Mouse (Mus musculus): ENCODE measurements around the gene Tcf20. TPM values are rescaled to one million over a fixed set of nuclear protein-coding genes. Genes with fewer than 3 reads are reported as not detected.

Gene Tcf20
- total and polyA plus RNA-seq, 3 experiments = 27.0 to 47.2 (median 29.0) TPM

DNA sequence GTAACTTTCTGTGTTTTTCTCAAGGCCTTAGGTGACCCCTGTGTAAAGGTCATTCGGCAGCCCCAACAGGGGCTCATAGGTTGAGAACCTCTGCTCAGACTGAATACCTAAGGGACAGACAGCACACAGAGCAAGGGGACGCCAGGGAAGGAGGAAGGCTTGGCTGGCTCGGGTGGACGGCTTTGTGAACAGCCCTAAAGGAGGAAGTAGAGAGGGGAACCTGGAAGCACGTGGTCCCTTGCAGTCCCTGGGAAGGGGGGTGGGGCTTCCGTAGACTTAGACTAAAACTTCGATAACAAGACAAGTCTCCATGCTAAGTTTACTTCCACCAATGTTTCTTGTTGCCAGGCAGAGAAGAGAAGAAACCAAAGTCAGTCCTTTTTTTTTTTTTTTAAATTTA, 48.4 kb upstream of the Tcf20 start:
- Histone ChIP-seq H3K9me3 (replicated peaks; ENCODE audit: low read length) (no peaks in the 10 kb centered on the region), H3K79me2 (replicated peaks; ENCODE audit: control insufficient read depth, extremely low read depth, insufficient read depth, poor library complexity, severe bottlenecking) (no peaks in the 10 kb centered on the region), H3K4me3 (replicated peaks in 1 of 3; ENCODE audit: low read depth in 2 of 3, low read length in 2 of 3, poor library complexity in 1 of 3) (no peak overlapping the region), H3K9ac (ENCODE audit: insufficient read depth, low read depth) (0 out of 2 replicates have a peak overlapping the region, but pooled peaks have one; percentile 9), H3K36me3 (replicated peaks in 1 of 2; ENCODE audit: control insufficient read depth in 1 of 2, insufficient read depth in 1 of 2, low read length in 1 of 2) (no peaks in the 10 kb centered on the region), H3K27me3 (replicated peaks) (no peaks in the 10 kb centered on the region), H3K4me1 (ENCODE audit: control insufficient read depth in 1 of 2, insufficient read depth in 2 of 2) (peaks cover 21 to 73% of the 10 kb centered on the region in 2 experiments), H3K4me2 (ENCODE audit: insufficient read depth, low read depth, poor library complexity, severe bottlenecking) (no peak overlapping the region), H3K27ac (ENCODE audit: insufficient read depth, low read depth) (no peak overlapping the region)
- DNase-seq (ENCODE audit: extremely low read depth) = peak; percentile 71
- TF ChIP-seq TCF12 (IDR thresholded peaks at IDR 0.05; ENCODE audit: low read depth, low read length) (no peak), ZC3H11A (IDR thresholded peaks at IDR 0.05; ENCODE audit: low read depth, low read length) (no peak), MXI1 (IDR thresholded peaks at IDR 0.05; ENCODE audit: low read depth, low read length) (no peak; the same call in 1 of the 2 replicates), SMC3 (IDR thresholded peaks at IDR 0.05; ENCODE audit: low read depth, low read length) (no peak; the same call in 1 of the 2 replicates), IRF4 (IDR thresholded peaks at IDR 0.05; ENCODE audit: low read depth, low read length) (no peak), MAFK (IDR thresholded peaks at IDR 0.05; ENCODE audit: insufficient replicate concordance, low read length) (no peak), TBP (conservative IDR thresholded peaks at IDR 0.05; ENCODE audit: low read depth, low read length) (no peak), CHD1 (IDR thresholded peaks at IDR 0.05; ENCODE audit: low read depth, low read length) (no peak), USF2 (conservative IDR thresholded peaks at IDR 0.05; ENCODE audit: low read depth, low read length) (peak; percentile 37; the same call in 1 of the 2 replicates), HCFC1 (IDR thresholded peaks at IDR 0.05; ENCODE audit: low read depth, low read length) (no peak), MAZ (IDR thresholded peaks at IDR 0.05; ENCODE audit: low read depth, low read length) (no peak), CHD2 (IDR thresholded peaks at IDR 0.05; ENCODE audit: low read length) (no peak), MAX (IDR thresholded peaks at IDR 0.05; ENCODE audit: low read length) (peak; percentile 97), EP300 (IDR thresholded peaks at IDR 0.05; ENCODE audit: low read length) (no peak), POLR2A (IDR thresholded peaks at IDR 0.05; ENCODE audit: low read depth, low read length) (peak; percentile 41; the same call in 1 of the 2 replicates), NRF1 (IDR thresholded peaks at IDR 0.05; ENCODE audit: low read depth, low read length) (no peak), ZKSCAN1 (IDR thresholded peaks at IDR 0.05; ENCODE audit: borderline replicate concordance, low read depth, low read length) (no peak), KAT2A (IDR thresholded peaks at IDR 0.05; ENCODE audit: insufficient replicate concordance, low read length) (no peak), E2F4 (IDR thresholded peaks at IDR 0.05; ENCODE audit: insufficient replicate concordance, low read depth, low read length) (no peak), POLR2AphosphoS2 (IDR thresholded peaks at IDR 0.05; ENCODE audit: low read depth, low read length) (no peak), UBTF (IDR thresholded peaks at IDR 0.05; ENCODE audit: low read depth, low read length) (no peak), RCOR1 (conservative IDR thresholded peaks at IDR 0.05; ENCODE audit: low read depth, low read length) (no peak), JUN (IDR thresholded peaks at IDR 0.05; ENCODE audit: insufficient read depth, low read depth, low read length) (no peak), ZMIZ1 (IDR thresholded peaks at IDR 0.05; ENCODE audit: low read depth, low read length) (no peak), ZNF384 (IDR thresholded peaks at IDR 0.05; ENCODE audit: low read depth, low read length) (no peak), RAD21 (IDR thresholded peaks at IDR 0.05; ENCODE audit: low read depth, low read length) (no peak), ELF1 (IDR thresholded peaks at IDR 0.05; ENCODE audit: low read depth, low read length) (peak; percentile 60; the same call in 1 of the 2 replicates), CTCF (conservative IDR thresholded peaks at IDR 0.05 in 1 of 2, IDR thresholded peaks at IDR 0.05 in 1 of 2; ENCODE audit: low read depth in 2 of 2, low read length in 2 of 2) (no peak), GABPA (IDR thresholded peaks at IDR 0.05; ENCODE audit: insufficient replicate concordance, low read depth, low read length) (no peak), ETS1 (conservative IDR thresholded peaks at IDR 0.05; ENCODE audit: low read depth, low read length) (no peak), JUND (conservative IDR thresholded peaks at IDR 0.05; ENCODE audit: low read depth, low read length) (no peak), USF1 (IDR thresholded peaks at IDR 0.05; ENCODE audit: low read depth, low read length) (peak; percentile 55), BHLHE40 (IDR thresholded peaks at IDR 0.05; ENCODE audit: low read depth, low read length) (no peak), MEF2A (IDR thresholded peaks at IDR 0.05; ENCODE audit: borderline replicate concordance, low read depth, low read length) (no peak), MYC (IDR thresholded peaks at IDR 0.05; ENCODE audit: low read depth, low read length) (peak; percentile 91)
- dilution Hi-C loops (cut with MboI; ENCODE audit: extremely low pct_ligation_motif_present, extremely low pct_unique_long_range_greater_than_20kb, low sequenced_read_pairs) (no loop called here), in situ Hi-C loops (cut with MboI; ENCODE audit: low pct_ligation_motif_present, low pct_unique_long_range_greater_than_20kb, low sequenced_read_pairs) (no loop called here)

Data from CH12.LX (cell line).